Mouse (Mus musculus): ENCODE measurements at regions not wholly inside any gene's neighbourhood (a gene's known extent, or its start where the extent isn't known, plus 50 kb on each side); places are given as distances from the start of the nearest gene placed in this dataset.
A peak's percentile ranks its signal among the peaks of the same experiment; 100 is the strongest.

GRCm38 (mm10) chr8:97052436-97052835 is 1164.1 kb upstream of the Got2 start:
- Histone ChIP-seq H3K4me1 (ENCODE audit: control insufficient read depth, insufficient read depth, low read length) (no peaks in the 10 kb centered on the region), H3K27me3 (ENCODE audit: control insufficient read depth, insufficient read depth, low read length) (no peaks in the 10 kb centered on the region), H3K36me3 (ENCODE audit: control insufficient read depth, insufficient read depth, low read length) (no peaks in the 10 kb centered on the region), H3K9me3 (ENCODE audit: control insufficient read depth, low read length) (no peaks in the 10 kb centered on the region), H3K4me3 (ENCODE audit: low read depth, low read length) (no peak overlapping the region), H3K9ac (ENCODE audit: low read length) (no peak overlapping the region), H3K4me2 (ENCODE audit: low read depth, severe bottlenecking) (no peak overlapping the region), H3K27ac (replicated peaks; ENCODE audit: low read depth, low read length) (no peak overlapping the region)
- DNase-seq (ENCODE audit: low spot score) (no peak), ATAC-seq (ENCODE audit: insufficient number of reproducible peaks, low FRiP score, low TSS enrichment, low read depth) (no peak)
- WGBS, result 79% methylated on average over 1 of the region's 1 CpGs

DNA sequence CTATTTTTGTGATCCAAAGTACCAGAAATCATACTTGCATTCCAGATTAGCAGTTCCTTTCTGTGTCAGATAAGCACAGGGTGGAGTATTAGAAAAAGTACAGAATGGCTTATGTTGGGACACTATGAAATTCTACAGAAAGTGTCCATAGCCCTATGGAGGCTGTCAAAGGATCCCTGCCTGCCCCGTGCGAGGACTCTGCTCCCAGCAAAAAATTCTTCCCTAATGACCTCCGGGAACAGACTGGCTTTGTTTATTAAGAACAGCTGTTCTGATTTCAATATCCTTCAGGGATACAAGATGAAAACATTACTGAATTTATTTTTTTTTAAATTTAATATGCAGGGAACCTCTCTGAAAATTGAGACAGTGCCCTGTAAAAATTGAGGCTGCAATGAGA is 1151.4 kb upstream of the Got2 start:
- Histone ChIP-seq H3K27ac (replicated peaks; ENCODE audit: low read depth, low read length) (no peak overlapping the region), H3K27me3 (ENCODE audit: control insufficient read depth, insufficient read depth, low read length) (no peaks in the 10 kb centered on the region), H3K4me1 (ENCODE audit: control insufficient read depth, insufficient read depth, low read length) (0 out of 2 replicates have a peak, but pooled peaks cover 4% of the 10 kb centered on the region), H3K4me2 (ENCODE audit: low read depth, severe bottlenecking) (no peak overlapping the region), H3K9ac (ENCODE audit: low read length) (no peak overlapping the region), H3K9me3 (ENCODE audit: control insufficient read depth, low read length) (no peaks in the 10 kb centered on the region), H3K36me3 (ENCODE audit: control insufficient read depth, insufficient read depth, low read length) (no peaks in the 10 kb centered on the region), H3K4me3 (ENCODE audit: low read depth, low read length) (no peak overlapping the region)
- 8% methylated on average over 3 of the region's 3 CpGs for WGBS
- peak; percentile 37 for DNase-seq (ENCODE audit: low spot score)
- peak; percentile 55; the same call in 1 of the 2 replicates for ATAC-seq (ENCODE audit: insufficient number of reproducible peaks, low FRiP score, low TSS enrichment, low read depth)

DNA sequence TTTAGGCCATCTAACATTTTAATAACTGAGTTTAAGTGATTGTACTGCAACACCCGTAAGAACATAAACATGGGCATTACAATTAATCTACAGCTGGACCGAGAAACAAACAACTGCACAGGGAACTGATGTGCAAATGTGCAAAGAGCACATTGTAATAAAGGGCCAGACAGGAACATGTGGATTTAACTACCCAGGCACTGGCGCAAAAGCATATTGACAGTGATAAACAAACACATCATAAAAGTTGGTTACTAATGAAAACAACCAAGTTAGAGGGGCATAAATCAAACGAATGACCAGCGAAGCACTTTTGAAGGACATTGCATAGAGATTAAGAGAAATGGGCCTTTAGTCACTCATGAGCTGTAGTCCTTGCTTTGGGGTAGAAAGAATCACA is 1150.5 kb upstream of the Got2 start:
- 14% methylated on average over 5 of the region's 5 CpGs for WGBS
- DNase-seq (ENCODE audit: low spot score), result peak; percentile 41

GRCm38 (mm10) chr8:97032188-97032587 is 1143.8 kb upstream of the Got2 start:
- Histone ChIP-seq H3K4me3 (ENCODE audit: low read depth, low read length) (no peak overlapping the region), H3K4me1 (ENCODE audit: control insufficient read depth, insufficient read depth, low read length) (no peaks in the 10 kb centered on the region), H3K9me3 (ENCODE audit: control insufficient read depth, low read length) (no peaks in the 10 kb centered on the region), H3K27me3 (ENCODE audit: control insufficient read depth, insufficient read depth, low read length) (no peaks in the 10 kb centered on the region), H3K27ac (replicated peaks; ENCODE audit: low read depth, low read length) (no peak overlapping the region), H3K36me3 (ENCODE audit: control insufficient read depth, insufficient read depth, low read length) (no peaks in the 10 kb centered on the region), H3K4me2 (ENCODE audit: low read depth, severe bottlenecking) (no peak overlapping the region), H3K9ac (ENCODE audit: low read length) (no peak overlapping the region)
- no peak for ATAC-seq (ENCODE audit: insufficient number of reproducible peaks, low FRiP score, low TSS enrichment, low read depth)
- 87% methylated on average over 4 of the region's 4 CpGs for WGBS
- DNase-seq (ENCODE audit: low spot score), result no peak

More for the DNA sequence above, 1150.5 kb upstream of the Got2 start:
- no peak overlapping the region for H3K4me2 ChIP-seq (ENCODE audit: low read depth, severe bottlenecking)
- H3K9me3 ChIP-seq (ENCODE audit: control insufficient read depth, low read length), result no peaks in the 10 kb centered on the region
- H3K9ac ChIP-seq (ENCODE audit: low read length), result no peak overlapping the region
- H3K4me3 ChIP-seq (ENCODE audit: low read depth, low read length), result no peak overlapping the region
- H3K36me3 ChIP-seq (ENCODE audit: control insufficient read depth, insufficient read depth, low read length), result no peaks in the 10 kb centered on the region
- H3K27ac ChIP-seq (replicated peaks; ENCODE audit: low read depth, low read length), result 0 out of 2 replicates have a peak overlapping the region, but pooled peaks have one; percentile 22
- H3K4me1 ChIP-seq (ENCODE audit: control insufficient read depth, insufficient read depth, low read length), result 0 out of 2 replicates have a peak, but pooled peaks cover 4% of the 10 kb centered on the region
- ATAC-seq (ENCODE audit: insufficient number of reproducible peaks, low FRiP score, low TSS enrichment, low read depth), result peak; percentile 82
- H3K27me3 ChIP-seq (ENCODE audit: control insufficient read depth, insufficient read depth, low read length), result no peaks in the 10 kb centered on the region

- no peaks in the 10 kb centered on the region for H3K36me3 ChIP-seq (ENCODE audit: control insufficient read depth, insufficient read depth, low read length)
Measured at GRCm38 (mm10) chr8:97015571-97015970, 1127.2 kb upstream of the Got2 start.

GRCm38 (mm10) chr8:97004131-97004530 is 1115.8 kb upstream of the Got2 start:
- DNase-seq (ENCODE audit: low spot score) (no peak), ATAC-seq (ENCODE audit: insufficient number of reproducible peaks, low FRiP score, low TSS enrichment, low read depth) (no peak)
- no peaks in the 10 kb centered on the region for H3K4me1 ChIP-seq (ENCODE audit: control insufficient read depth, insufficient read depth, low read length)
- H3K27ac ChIP-seq (replicated peaks; ENCODE audit: low read depth, low read length), result no peak overlapping the region
- no peak overlapping the region for H3K9ac ChIP-seq (ENCODE audit: low read length)
- no peak overlapping the region for H3K4me3 ChIP-seq (ENCODE audit: low read depth, low read length)
- 72% methylated on average over 2 of the region's 3 CpGs for WGBS
- H3K4me2 ChIP-seq (ENCODE audit: low read depth, severe bottlenecking), result no peak overlapping the region
- no peaks in the 10 kb centered on the region for H3K9me3 ChIP-seq (ENCODE audit: control insufficient read depth, low read length)
- H3K36me3 ChIP-seq (ENCODE audit: control insufficient read depth, insufficient read depth, low read length), result no peaks in the 10 kb centered on the region
- H3K27me3 ChIP-seq (ENCODE audit: control insufficient read depth, insufficient read depth, low read length), result no peaks in the 10 kb centered on the region

More at GRCm38 (mm10) chr8:97015571-97015970, 1127.2 kb upstream of the Got2 start:
- ATAC-seq (ENCODE audit: insufficient number of reproducible peaks, low FRiP score, low TSS enrichment, low read depth), result no peak
- H3K4me1 ChIP-seq (ENCODE audit: control insufficient read depth, insufficient read depth, low read length), result no peaks in the 10 kb centered on the region
- H3K27ac ChIP-seq (replicated peaks; ENCODE audit: low read depth, low read length), result no peak overlapping the region
- H3K27me3 ChIP-seq (ENCODE audit: control insufficient read depth, insufficient read depth, low read length), result no peaks in the 10 kb centered on the region
- no peaks in the 10 kb centered on the region for H3K9me3 ChIP-seq (ENCODE audit: control insufficient read depth, low read length)
- DNase-seq (ENCODE audit: low spot score), result no peak
- no peak overlapping the region for H3K9ac ChIP-seq (ENCODE audit: low read length)
- H3K4me2 ChIP-seq (ENCODE audit: low read depth, severe bottlenecking), result no peak overlapping the region
- no peak overlapping the region for H3K4me3 ChIP-seq (ENCODE audit: low read depth, low read length)

- Histone ChIP-seq H3K9me3 (ENCODE audit: control insufficient read depth, low read length) (no peaks in the 10 kb centered on the region), H3K36me3 (ENCODE audit: control insufficient read depth, insufficient read depth, low read length) (no peaks in the 10 kb centered on the region), H3K27me3 (ENCODE audit: control insufficient read depth, insufficient read depth, low read length) (no peaks in the 10 kb centered on the region), H3K4me2 (ENCODE audit: low read depth, severe bottlenecking) (no peak overlapping the region), H3K27ac (replicated peaks; ENCODE audit: low read depth, low read length) (no peak overlapping the region), H3K9ac (ENCODE audit: low read length) (no peak overlapping the region), H3K4me1 (ENCODE audit: control insufficient read depth, insufficient read depth, low read length) (no peaks in the 10 kb centered on the region), H3K4me3 (ENCODE audit: low read depth, low read length) (no peak overlapping the region)
- whole genome bisulfite sequencing, result 75% methylated on average over 2 of the region's 2 CpGs
- DNase-seq (ENCODE audit: low spot score) (no peak), ATAC-seq (ENCODE audit: insufficient number of reproducible peaks, low FRiP score, low TSS enrichment, low read depth) (no peak)
Measured at GRCm38 (mm10) chr8:96983103-96983502, 1094.8 kb upstream of the Got2 start.
